Mouse (Mus musculus) ES-Bruce4 (cell line): ENCODE data around the gene Hcar2.

Experiments used
- EP300 ChIP-seq: IDR thresholded peaks from 2 replicates; pipeline ENCODE4 v1.6.1; 2011; ENCODE audit warnings: low read depth, low read length; ENCODE audit not compliant: insufficient read depth
- POLR2A ChIP-seq: IDR thresholded peaks from one replicate; pipeline ENCODE4 v1.8.1; 2011; ENCODE audit warnings: low read length; ENCODE audit not compliant: insufficient read depth

- TF ChIP-seq POLR2A: no peak
- TF ChIP-seq EP300: no peak
Measured at GRCm38 (mm10) chr5:123834836-123835235, 30.5 kb downstream of the Hcar2 start.
